Comparison of ENCODE assay signal across 8 mouse cellular contexts in genomic region chr13:42051202-42051906, GRCm38 (mm10). TPM values are rescaled to one million over a fixed set of nuclear protein-coding genes. Genes with fewer than 3 reads are reported as not detected.
DNase-seq lines count a peak whose midpoint lies in the region; ATAC-seq lines count a peak whose summit lies in the region.

No protein-coding gene starts in this region.

- DNase-seq in ZHBTc4 (ENCODE audit: low read depth, low spot score) = peak; percentile 95
- DNase-seq in cerebellum, postnatal 4 days (ENCODE audit: low spot score in 2 of 2) = peak; percentile 90 to 97
- DNase-seq in gastrocnemius, adult 18-20 months (ENCODE audit: low spot score) = peak; percentile 98
- DNase-seq in left cerebral cortex, adult 18-20 months (ENCODE audit: low spot score in 2 of 2) = peak; percentile 88 to 93
- DNase-seq in lung, postnatal 4 days = peak; percentile 99
- DNase-seq in retina, postnatal 1 day = peak; percentile 99
- DNase-seq in thymus, postnatal 4 days = peak; percentile 99

- H3K4me3 ChIP-seq in hindbrain, embryonic 16.5 days (ENCODE audit: low read length) = peak overlapping the region; percentile 72

- H3K27me3 ChIP-seq in hindbrain, embryonic 16.5 days (replicated peaks; ENCODE audit: control insufficient read depth, insufficient read depth, low read length) = no peaks in the 10 kb centered on the region

- no peaks in the 10 kb centered on the region for H3K9me3 ChIP-seq in hindbrain, embryonic 16.5 days (ENCODE audit: control insufficient read depth, low read length)

- H3K4me1 ChIP-seq in hindbrain, embryonic 16.5 days (ENCODE audit: control insufficient read depth, insufficient read depth, low read depth, low read length) = peaks cover 17% of the 10 kb centered on the region

- H3K36me3 ChIP-seq in hindbrain, embryonic 16.5 days (ENCODE audit: control insufficient read depth, insufficient read depth, low read length) = peaks cover 2% of the 10 kb centered on the region; the same call in 1 of the 2 replicates

- ATAC-seq in hindbrain, embryonic 16.5 days = peak; percentile 82

- peak overlapping the region; percentile 76 for H3K9ac ChIP-seq in hindbrain, embryonic 16.5 days (ENCODE audit: low read depth, low read length)

- peak overlapping the region; percentile 76 for H3K4me2 ChIP-seq in hindbrain, embryonic 16.5 days (ENCODE audit: low read length)

- peak overlapping the region; percentile 93 for H3K27ac ChIP-seq in hindbrain, embryonic 16.5 days (ENCODE audit: low read depth, low read length)

- WGBS in hindbrain, embryonic 16.5 days = under 1% methylated on average over 26 of the region's 51 CpGs

RNA-seq across cellular contexts. Expression of gene Hivep1, which starts 0.5 kb away (rescaled TPM):
- 10 to 100 TPM; 13.0 to 14.9 TPM for total RNA-seq in gastrocnemius, adult 18-20 months (2021)
- 14.9 and 15.0 TPM in 2 replicates for polyA plus RNA-seq in hindbrain, embryonic 16.5 days (2015; fragmentation: Nextera tagmentation; extraction: Ambion mirVana)
- total RNA-seq in left cerebral cortex, adult 18-20 months (2021) = 10 to 100 TPM; 69.0 to 78.6 TPM

Comparison
In these comparisons a context has a peak if more than half of its experiments do, and no peak if none do; other contexts are left out.
1. Peak in every context shown above with its lines: DNase-seq, ATAC-seq, H3K4me3 ChIP-seq and H3K27ac ChIP-seq.
2. RNA of gene Hivep1, which starts 0.5 kb away (total RNA-seq): 69.0 to 78.6 TPM in left cerebral cortex, adult 18-20 months; 13.0 to 14.9 TPM in gastrocnemius, adult 18-20 months; every median in the first group is over 4 times any median in the second.